Mouse (Mus musculus) G1E (cell line): ENCODE measurements around the gene Moxd1. TPM values are rescaled to one million over a fixed set of nuclear protein-coding genes. Genes with fewer than 3 reads are reported as not detected.

Experiments used
- ATAC-seq: 2 replicates; pipeline ENCODE4 v1.8.0; 2016; ENCODE audit warnings: mild to moderate bottlenecking; ENCODE audit not compliant: insufficient number of reproducible peaks, poor library complexity, low FRiP score, severe bottlenecking; ENCODE audit errors: extremely low read depth
- DNase-seq: peaks from one replicate; pipeline ENCODE4 v3.0.0; 2012; ENCODE audit warnings: low spot score
- H3K27me3 ChIP-seq: 2 replicates; pipeline ENCODE4 v1.6.1; 2012; ENCODE audit warnings: mild to moderate bottlenecking, low read length, inconsistent platforms; ENCODE audit not compliant: insufficient read depth
- H3K36me3 ChIP-seq: replicated peaks from 2 replicates; pipeline ENCODE3; 2012; ENCODE audit warnings: mild to moderate bottlenecking, inconsistent platforms
- H3K4me1 ChIP-seq: 2 replicates; pipeline ENCODE4 v1.6.1; 2012; ENCODE audit warnings: low read depth, low read length, inconsistent platforms, mixed read lengths; ENCODE audit not compliant: insufficient read depth
- H3K4me3 ChIP-seq: 2 replicates; pipeline ENCODE4 v1.5.1; 2012; ENCODE audit warnings: low read depth, mild to moderate bottlenecking, inconsistent platforms, low read length, moderate library complexity, mixed read lengths
- H3K9me3 ChIP-seq: replicated peaks from 2 replicates; pipeline ENCODE4 v1.6.1; 2012; ENCODE audit warnings: inconsistent platforms
- CTCF ChIP-seq: IDR thresholded peaks from 2 replicates; pipeline ENCODE4 v1.5.1; 2012; ENCODE audit warnings: low read depth, low read length, inconsistent platforms, mixed read lengths
- GATA1 ChIP-seq: IDR thresholded peaks from 2 replicates; pipeline ENCODE4 v1.6.1; 2012; ENCODE audit warnings: borderline replicate concordance, low read length, inconsistent platforms, mixed read lengths
- GATA2 ChIP-seq: IDR thresholded peaks from 2 replicates; pipeline ENCODE4 v1.6.1; 2012; ENCODE audit warnings: low read depth, low read length, inconsistent platforms, borderline replicate concordance
- POLR2AphosphoS5 ChIP-seq: IDR thresholded peaks from 2 replicates; pipeline ENCODE4 v1.6.1; 2012; ENCODE audit warnings: low read depth, low read length, inconsistent platforms; ENCODE audit not compliant: insufficient replicate concordance
- TAL1 ChIP-seq: conservative IDR thresholded peaks from 2 replicates; pipeline ENCODE4 v1.6.1; 2012; ENCODE audit warnings: low read depth, low read length, inconsistent platforms, mixed read lengths
- polyA plus RNA-seq: library from polyadenylated mRNA; stranded (reverse); fragments of >175 nt; gene quantifications from 2 replicates; pipeline ENCODE4 v1.2.3, GENCODE M21; 2012
- total RNA-seq, 2 experiments: library from RNA; stranded (forward) in 1 of 2; stranded (reverse) in 1 of 2; fragments of 200-1000 nt in 1 of 2; fragments of >200 nt in 1 of 2; fragmentation: Nextera tagmentation in 1 of 2; gene quantifications; 2 replicates each; pipeline ENCODE4 v1.2.3; 2014 to 2017

Moxd1 gene
- total and polyA plus RNA-seq, 3 experiments, result not detected

- Histone ChIP-seq H3K4me3 (no peak overlapping the region), H3K27me3 (no peaks in the 10 kb centered on the region), H3K9me3 (no peaks in the 10 kb centered on the region), H3K36me3 (no peaks in the 10 kb centered on the region), H3K4me1 (no peaks in the 10 kb centered on the region)
- no peak for ATAC-seq
- TF ChIP-seq CTCF (no peak), GATA1 (no peak), GATA2 (no peak), POLR2AphosphoS5 (no peak), TAL1 (no peak)
- DNase-seq, result no peak
Observed at GRCm38 (mm10) chr10:24292671-24293070, 69.4 kb downstream of the Moxd1 start.

DNA sequence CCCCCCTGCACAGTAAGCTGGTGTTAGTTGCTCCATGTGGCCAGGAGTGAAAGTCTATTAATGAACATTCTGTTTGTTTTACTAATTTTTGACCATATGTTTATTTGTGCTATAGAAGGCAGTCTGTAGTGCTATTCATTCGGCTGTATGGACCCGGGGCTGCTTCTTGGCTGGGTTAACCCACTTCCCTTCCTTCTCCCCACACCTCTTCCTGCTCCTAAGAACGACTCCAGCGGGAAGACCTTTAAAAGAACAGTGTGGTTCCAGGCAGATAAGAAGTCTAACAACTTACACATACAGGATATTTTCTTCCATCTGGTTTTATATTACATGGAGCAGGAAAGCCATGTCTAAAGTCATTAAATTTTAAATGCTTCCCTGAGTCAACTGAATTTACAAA, 73.3 kb downstream of the Moxd1 start:
- no peak for TF ChIP-seq TAL1
- TF ChIP-seq GATA2, result no peak
- no peak for TF ChIP-seq CTCF
- Histone ChIP-seq H3K9me3 (no peaks in the 10 kb centered on the region), H3K36me3 (no peaks in the 10 kb centered on the region), H3K4me1 (no peaks in the 10 kb centered on the region), H3K4me3 (no peak overlapping the region), H3K27me3 (no peaks in the 10 kb centered on the region)
- DNase-seq (no peak), ATAC-seq (no peak)

DNA sequence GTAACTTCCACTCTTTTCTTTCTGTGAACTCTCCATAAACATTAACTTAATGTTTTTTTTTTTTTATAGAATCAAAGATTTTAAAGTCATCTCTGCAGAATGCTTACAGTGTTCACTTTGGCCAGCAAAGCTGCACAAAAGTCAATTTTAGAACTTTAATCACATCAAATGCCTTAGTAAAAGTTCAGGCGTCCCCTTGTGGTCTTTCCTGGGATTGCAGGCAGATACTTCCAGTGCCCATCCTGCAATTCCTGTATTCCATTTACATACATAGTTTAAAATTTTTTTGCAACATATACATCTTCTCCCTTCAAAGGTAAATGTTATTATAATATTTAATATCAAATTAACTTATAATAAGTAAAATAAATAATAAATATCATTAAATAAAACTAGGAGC, 74.5 kb downstream of the Moxd1 start:
- H3K4me3 ChIP-seq, result no peak overlapping the region
- DNase-seq, result peak; percentile 2
- TF ChIP-seq GATA2, result no peak
- TF ChIP-seq TAL1, result no peak
- no peak for TF ChIP-seq POLR2AphosphoS5
- peak; percentile 88 for TF ChIP-seq CTCF
- no peak for ATAC-seq
- H3K4me1 ChIP-seq, result no peaks in the 10 kb centered on the region
- H3K27me3 ChIP-seq, result no peaks in the 10 kb centered on the region
- no peaks in the 10 kb centered on the region for H3K36me3 ChIP-seq
- no peaks in the 10 kb centered on the region for H3K9me3 ChIP-seq

GRCm38 (mm10) chr10:24298260-24299244, 75.2 kb downstream of the Moxd1 start:
- Histone ChIP-seq H3K4me3 (no peak overlapping the region), H3K4me1 (no peaks in the 10 kb centered on the region), H3K27me3 (no peaks in the 10 kb centered on the region), H3K9me3 (no peaks in the 10 kb centered on the region), H3K36me3 (no peaks in the 10 kb centered on the region)
- DNase-seq (peak; percentile 14), ATAC-seq (no peak)
- TF ChIP-seq CTCF (peak; percentile 85), TAL1 (no peak)

DNA sequence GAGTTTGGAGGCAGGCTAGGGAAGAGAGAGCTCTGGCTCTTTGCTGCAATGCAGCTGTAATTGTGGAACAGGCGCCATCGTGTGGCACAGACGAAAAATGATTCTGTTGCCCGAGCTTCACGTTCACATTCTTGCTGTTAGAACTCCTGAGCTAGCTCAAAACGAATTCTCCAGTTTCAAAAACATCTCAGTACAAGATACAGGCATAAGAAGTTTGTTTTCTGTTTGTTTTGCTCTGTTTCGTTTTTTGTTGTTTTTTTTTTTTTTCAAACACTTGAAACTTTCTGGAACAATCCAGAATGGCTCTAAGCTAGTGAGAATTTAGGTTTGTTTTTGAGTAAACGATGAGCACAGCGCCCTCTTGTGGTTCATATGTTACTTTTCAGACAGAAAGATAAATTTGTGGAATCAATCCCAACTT, 88.9 kb downstream of the Moxd1 start:
- Histone ChIP-seq H3K4me1 (no peaks in the 10 kb centered on the region), H3K27me3 (0 out of 2 replicates have a peak, but pooled peaks cover 4% of the 10 kb centered on the region), H3K9me3 (no peaks in the 10 kb centered on the region), H3K4me3 (no peak overlapping the region), H3K36me3 (no peaks in the 10 kb centered on the region)
- DNase-seq, result peak; percentile 3
- ATAC-seq, result 0 out of 2 replicates have a peak, but pooled peaks have one; percentile 22
- TF ChIP-seq TAL1 (no peak), CTCF (no peak), POLR2AphosphoS5 (no peak), GATA2 (no peak), GATA1 (no peak)

- DNase-seq (no peak), ATAC-seq (no peak)
- Histone ChIP-seq H3K36me3 (no peaks in the 10 kb centered on the region), H3K4me1 (no peaks in the 10 kb centered on the region), H3K9me3 (no peaks in the 10 kb centered on the region), H3K27me3 (peaks cover 7% of the 10 kb centered on the region; the same call in 1 of the 2 replicates), H3K4me3 (no peak overlapping the region)
- no peak for TF ChIP-seq POLR2AphosphoS5
- TF ChIP-seq GATA2, result no peak
- no peak for TF ChIP-seq GATA1
- no peak for TF ChIP-seq TAL1
- no peak for TF ChIP-seq CTCF
Observed at GRCm38 (mm10) chr10:24317126-24317836, 94.0 kb downstream of the Moxd1 start.

- TF ChIP-seq POLR2AphosphoS5 (no peak), GATA1 (no peak), CTCF (no peak), GATA2 (no peak), TAL1 (no peak)
- Histone ChIP-seq H3K4me3 (no peak overlapping the region), H3K27me3 (peaks cover 5% of the 10 kb centered on the region; the same call in 1 of the 2 replicates), H3K9me3 (no peaks in the 10 kb centered on the region), H3K36me3 (no peaks in the 10 kb centered on the region), H3K4me1 (no peaks in the 10 kb centered on the region)
- DNase-seq (no peak), ATAC-seq (no peak)
Observed at GRCm38 (mm10) chr10:24320326-24320725, 97.0 kb downstream of the Moxd1 start.
